Mouse (Mus musculus): ENCODE data around the gene Snx8. TPM values are rescaled to one million over a fixed set of nuclear protein-coding genes. Genes with fewer than 3 reads are reported as not detected.

The Snx8 gene
- 16.4 and 17.9 TPM in 2 replicates for polyA plus RNA-seq (2015; fragmentation: Nextera tagmentation; extraction: Ambion mirVana)

DNA sequence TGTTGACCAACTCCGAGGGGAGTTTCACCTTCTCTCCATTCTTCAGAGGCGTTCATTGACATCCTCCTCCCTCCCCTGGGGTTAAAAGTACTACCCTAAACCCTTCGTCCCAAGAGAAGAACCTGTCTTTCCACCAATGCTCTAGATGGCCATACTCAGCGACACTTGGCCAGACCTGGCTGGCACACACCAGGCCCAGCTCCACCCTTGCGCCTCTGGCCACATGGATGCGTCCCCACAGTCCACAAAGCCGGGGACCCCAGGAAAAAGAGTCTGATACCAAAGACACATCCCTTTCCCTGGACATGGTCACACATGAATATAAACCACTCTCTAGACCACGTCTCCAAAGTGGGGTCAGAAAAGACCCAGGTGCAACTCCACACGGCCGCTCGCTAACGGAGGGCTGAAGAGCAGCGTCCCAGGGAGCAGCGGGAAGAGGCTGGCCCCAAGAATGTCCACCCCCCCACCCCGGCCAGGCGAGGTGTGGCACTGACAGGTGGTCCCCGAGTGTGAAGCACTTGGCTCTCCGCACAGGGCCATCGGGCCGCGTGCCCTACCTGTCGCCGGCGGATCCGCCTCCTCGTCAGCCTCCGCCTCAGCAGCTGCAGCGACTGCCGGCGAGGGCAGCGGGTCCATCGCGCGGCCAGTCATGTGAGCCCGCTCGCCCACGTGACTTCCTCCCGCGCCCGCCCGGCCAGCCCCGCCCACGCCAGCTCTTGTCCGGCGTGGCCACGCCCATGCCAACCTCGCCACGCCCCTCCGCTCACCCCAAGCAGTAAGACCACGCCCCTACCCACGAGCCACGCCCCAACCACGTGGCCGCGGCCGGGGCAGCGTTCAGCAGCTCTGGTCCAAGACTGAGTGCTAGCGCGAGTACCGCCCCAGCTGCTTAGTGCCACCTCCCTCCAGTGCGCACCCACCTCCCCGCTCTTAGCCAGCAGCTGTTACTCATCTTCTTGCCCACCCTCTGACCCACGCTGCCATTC is at the start of gene Snx8:
Gene Snx8 (minus strand): TSS at position 675 of the 989 bp plus-strand sequence.
- ATAC-seq (replicated peaks; ENCODE audit: extremely low read depth, insufficient read depth, low FRiP score) = peak; percentile 94
- Histone ChIP-seq H3K27me3 (ENCODE audit: control insufficient read depth, insufficient read depth, low read length) (no peaks in the 10 kb centered on the region), H3K27ac (ENCODE audit: low read length) (peak within 1 kb of the TSS; percentile 24; the same call in 1 of the 2 replicates), H3K36me3 (ENCODE audit: control insufficient read depth, insufficient read depth) (no peaks in the 10 kb centered on the region), H3K9ac (ENCODE audit: low read length) (peak within 1 kb of the TSS; percentile 79), H3K4me1 (ENCODE audit: control insufficient read depth, insufficient read depth, low read length) (peaks cover 14% of the 10 kb centered on the region), H3K4me3 (ENCODE audit: low read length) (peak within 1 kb of the TSS; percentile 74), H3K4me2 (ENCODE audit: low read depth, low read length) (peak within 1 kb of the TSS; percentile 88), H3K9me3 (replicated peaks; ENCODE audit: control insufficient read depth, low read length) (no peaks in the 10 kb centered on the region)
- WGBS = under 1% methylated on average over 61 of the region's 63 CpGs

- Histone ChIP-seq H3K4me3 (ENCODE audit: low read length) (no peak overlapping the region), H3K9me3 (replicated peaks; ENCODE audit: control insufficient read depth, low read length) (no peaks in the 10 kb centered on the region), H3K9ac (ENCODE audit: low read length) (no peak overlapping the region), H3K27ac (ENCODE audit: low read length) (no peak overlapping the region), H3K27me3 (ENCODE audit: control insufficient read depth, insufficient read depth, low read length) (no peaks in the 10 kb centered on the region), H3K4me2 (ENCODE audit: low read depth, low read length) (no peak overlapping the region), H3K4me1 (ENCODE audit: control insufficient read depth, insufficient read depth, low read length) (peaks cover 16% of the 10 kb centered on the region), H3K36me3 (ENCODE audit: control insufficient read depth, insufficient read depth) (peaks cover 38% of the 10 kb centered on the region)
- ATAC-seq (replicated peaks; ENCODE audit: extremely low read depth, insufficient read depth, low FRiP score) = no peak
- 90% methylated on average over 17 of the region's 17 CpGs for WGBS
Measured at GRCm38 (mm10) chr5:140425016-140425783, 36.1 kb upstream of the Snx8 start.

DNA sequence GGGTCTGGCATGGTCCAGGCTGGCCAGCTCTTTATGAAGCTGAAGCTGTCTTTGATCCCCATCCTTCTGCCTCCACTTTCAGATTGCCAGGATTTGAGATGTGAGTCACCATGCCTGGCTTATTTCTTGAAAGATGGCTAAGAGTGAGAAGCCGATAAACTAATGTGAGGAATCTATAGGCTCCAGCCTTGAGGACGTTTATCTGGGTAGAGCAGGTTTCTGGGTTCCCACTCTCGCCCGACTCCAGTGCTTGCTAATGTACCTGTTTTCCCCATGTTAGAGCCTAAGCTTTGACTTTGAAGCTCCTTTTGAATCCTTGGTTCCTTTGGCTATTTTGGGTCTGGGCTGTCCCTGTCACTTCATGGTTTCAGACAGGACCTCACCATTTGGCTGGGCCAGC is 31.6 kb upstream of the Snx8 start:
- H3K4me3 ChIP-seq (ENCODE audit: low read length) = peak overlapping the region; percentile 94

GRCm38 (mm10) chr5:140419442-140420080 is 30.5 kb upstream of the Snx8 start:
- peak; percentile 16; the same call in 1 of the 2 replicates for ATAC-seq (replicated peaks; ENCODE audit: extremely low read depth, insufficient read depth, low FRiP score)
- Histone ChIP-seq H3K9ac (ENCODE audit: low read length) (peak overlapping the region; percentile 93), H3K4me1 (ENCODE audit: control insufficient read depth, insufficient read depth, low read length) (peaks cover 21% of the 10 kb centered on the region), H3K36me3 (ENCODE audit: control insufficient read depth, insufficient read depth) (0 out of 2 replicates have a peak, but pooled peaks cover 6% of the 10 kb centered on the region), H3K27me3 (ENCODE audit: control insufficient read depth, insufficient read depth, low read length) (no peaks in the 10 kb centered on the region), H3K27ac (ENCODE audit: low read length) (peak overlapping the region; percentile 86), H3K4me3 (ENCODE audit: low read length) (peak overlapping the region; percentile 94), H3K4me2 (ENCODE audit: low read depth, low read length) (peak overlapping the region; percentile 77), H3K9me3 (replicated peaks; ENCODE audit: control insufficient read depth, low read length) (no peaks in the 10 kb centered on the region)
- under 1% methylated on average over 61 of the region's 62 CpGs for WGBS

More for the DNA sequence above, 31.6 kb upstream of the Snx8 start:
- no peaks in the 10 kb centered on the region for H3K9me3 ChIP-seq (replicated peaks; ENCODE audit: control insufficient read depth, low read length)
- no peak for ATAC-seq (replicated peaks; ENCODE audit: extremely low read depth, insufficient read depth, low FRiP score)
- H3K27ac ChIP-seq (ENCODE audit: low read length) = no peak overlapping the region
- 43% methylated on average over 4 of the region's 4 CpGs for WGBS
- peak overlapping the region; percentile 93 for H3K9ac ChIP-seq (ENCODE audit: low read length)
- H3K36me3 ChIP-seq (ENCODE audit: control insufficient read depth, insufficient read depth) = peaks cover 11% of the 10 kb centered on the region; the same call in 1 of the 2 replicates
- H3K4me2 ChIP-seq (ENCODE audit: low read depth, low read length) = peak overlapping the region; percentile 77
- H3K27me3 ChIP-seq (ENCODE audit: control insufficient read depth, insufficient read depth, low read length) = no peaks in the 10 kb centered on the region
- peaks cover 21% of the 10 kb centered on the region for H3K4me1 ChIP-seq (ENCODE audit: control insufficient read depth, insufficient read depth, low read length)

DNA sequence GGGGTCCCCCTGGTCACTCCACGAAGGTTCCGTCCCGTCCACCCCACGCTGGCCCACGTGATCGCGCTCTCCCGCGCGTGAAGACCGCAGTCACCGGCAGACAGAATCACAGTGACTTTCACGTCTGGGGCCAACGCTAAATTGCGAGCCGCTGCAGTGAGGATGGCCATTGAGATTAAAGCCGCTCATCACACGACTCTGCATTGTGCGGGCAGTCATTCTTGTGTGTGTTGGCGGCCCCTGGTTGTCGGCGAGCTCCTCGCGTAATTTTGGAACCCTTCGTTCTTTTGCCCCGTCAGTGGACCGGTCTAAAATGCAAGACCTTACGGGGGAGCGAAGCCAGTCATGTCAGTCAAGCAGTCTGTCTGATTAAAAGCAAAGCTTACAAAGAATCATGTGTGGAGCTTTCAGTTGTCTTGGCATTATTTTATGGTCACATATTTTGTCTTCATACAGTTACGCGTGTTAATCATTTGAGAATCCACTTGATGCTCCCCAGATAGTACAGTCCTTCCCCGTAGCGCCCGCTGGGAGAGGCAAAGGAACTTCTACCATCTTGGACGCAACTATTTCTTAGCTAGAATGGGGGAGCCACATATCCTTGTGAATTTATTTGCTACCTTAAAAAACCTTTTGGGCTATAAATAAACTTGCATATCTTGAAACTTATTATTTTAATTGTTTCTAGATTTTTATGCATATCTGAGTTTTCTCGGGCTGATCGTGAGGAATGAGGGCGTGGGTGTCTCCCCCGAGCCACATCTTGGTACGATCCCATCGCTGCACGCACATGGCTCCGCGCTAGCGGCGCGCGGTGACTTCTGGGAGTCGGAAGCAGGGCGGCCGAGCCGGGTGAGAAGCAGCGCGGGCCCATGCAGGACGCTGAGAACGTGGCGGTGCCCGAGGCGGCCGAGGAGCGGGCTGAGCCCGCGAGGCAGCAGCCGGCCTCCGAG is 29.7 kb upstream of the Snx8 start, which contains the start of gene Eif3b:
Gene Eif3b (plus strand): TSS at position 840 of the 953 bp plus-strand sequence.
- Histone ChIP-seq H3K9me3 (replicated peaks; ENCODE audit: control insufficient read depth, low read length) (no peaks in the 10 kb centered on the region), H3K9ac (ENCODE audit: low read length) (peak within 1 kb of the TSS; percentile 93), H3K4me1 (ENCODE audit: control insufficient read depth, insufficient read depth, low read length) (peaks cover 21% of the 10 kb centered on the region), H3K27me3 (ENCODE audit: control insufficient read depth, insufficient read depth, low read length) (no peaks in the 10 kb centered on the region), H3K27ac (ENCODE audit: low read length) (peak within 1 kb of the TSS; percentile 86), H3K4me2 (ENCODE audit: low read depth, low read length) (peak within 1 kb of the TSS; percentile 77), H3K36me3 (ENCODE audit: control insufficient read depth, insufficient read depth) (0 out of 2 replicates have a peak, but pooled peaks cover 6% of the 10 kb centered on the region), H3K4me3 (ENCODE audit: low read length) (peak within 1 kb of the TSS; percentile 94)
- peak; percentile 90 for ATAC-seq (replicated peaks; ENCODE audit: extremely low read depth, insufficient read depth, low FRiP score)
- WGBS = under 1% methylated on average over 65 of the region's 65 CpGs

- H3K4me1 ChIP-seq (ENCODE audit: control insufficient read depth, insufficient read depth, low read length) = peaks cover 21% of the 10 kb centered on the region
- H3K4me3 ChIP-seq (ENCODE audit: low read length) = peak overlapping the region; percentile 94
- peak overlapping the region; percentile 77 for H3K4me2 ChIP-seq (ENCODE audit: low read depth, low read length)
- WGBS = under 1% methylated on average over 12 of the region's 12 CpGs
- H3K27me3 ChIP-seq (ENCODE audit: control insufficient read depth, insufficient read depth, low read length) = no peaks in the 10 kb centered on the region
- 0 out of 2 replicates have a peak, but pooled peaks cover 3% of the 10 kb centered on the region for H3K36me3 ChIP-seq (ENCODE audit: control insufficient read depth, insufficient read depth)
- peak overlapping the region; percentile 86 for H3K27ac ChIP-seq (ENCODE audit: low read length)
- no peak for ATAC-seq (replicated peaks; ENCODE audit: extremely low read depth, insufficient read depth, low FRiP score)
- no peaks in the 10 kb centered on the region for H3K9me3 ChIP-seq (replicated peaks; ENCODE audit: control insufficient read depth, low read length)
- H3K9ac ChIP-seq (ENCODE audit: low read length) = peak overlapping the region; percentile 93
Measured at GRCm38 (mm10) chr5:140418106-140418488, 29.0 kb upstream of the Snx8 start.

- H3K36me3 ChIP-seq (ENCODE audit: control insufficient read depth, insufficient read depth) = no peaks in the 10 kb centered on the region
- H3K9ac ChIP-seq (ENCODE audit: low read length) = no peak overlapping the region
- H3K4me3 ChIP-seq (ENCODE audit: low read length) = no peak overlapping the region
- H3K9me3 ChIP-seq (replicated peaks; ENCODE audit: control insufficient read depth, low read length) = no peaks in the 10 kb centered on the region
- 58% methylated on average over 4 of the region's 4 CpGs for WGBS
- no peak overlapping the region for H3K4me2 ChIP-seq (ENCODE audit: low read depth, low read length)
- H3K4me1 ChIP-seq (ENCODE audit: control insufficient read depth, insufficient read depth, low read length) = 0 out of 2 replicates have a peak, but pooled peaks cover 2% of the 10 kb centered on the region
- H3K27ac ChIP-seq (ENCODE audit: low read length) = no peak overlapping the region
- no peak for ATAC-seq (replicated peaks; ENCODE audit: extremely low read depth, insufficient read depth, low FRiP score)
- H3K27me3 ChIP-seq (ENCODE audit: control insufficient read depth, insufficient read depth, low read length) = no peaks in the 10 kb centered on the region
Measured at GRCm38 (mm10) chr5:140414647-140415046, 25.6 kb upstream of the Snx8 start.

Measured in heart, embryonic 16.5 days (tissue).